Mouse (Mus musculus): ENCODE measurements around the gene Mall.

DNA sequence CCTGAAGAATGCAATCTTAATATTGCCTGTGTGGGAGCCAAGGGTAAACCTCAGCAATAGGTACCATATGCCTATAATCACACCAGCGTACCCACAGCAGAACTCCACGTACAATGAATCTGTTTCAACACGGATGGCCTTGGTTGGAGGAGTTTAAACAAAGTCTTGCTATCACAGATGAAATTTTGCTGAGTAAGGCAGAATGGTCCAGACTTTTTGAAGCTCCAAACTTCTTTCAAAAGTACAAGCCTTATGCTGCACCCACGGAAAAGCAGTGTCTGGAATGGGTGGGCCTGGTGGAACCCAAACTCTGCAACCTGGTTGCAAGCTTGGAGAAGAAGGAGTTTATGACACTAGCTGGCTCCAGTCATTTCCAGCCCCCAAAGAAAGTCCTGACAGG is 40.5 kb downstream of the Mall start:
- TF ChIP-seq CTCF (IDR thresholded peaks at IDR 0.05; ENCODE audit: insufficient read depth, low read depth, low read length): no peak
- TF ChIP-seq POLR2A (IDR thresholded peaks at IDR 0.05; ENCODE audit: insufficient read depth, low read depth, low read length): no peak
